Mouse (Mus musculus) midbrain, embryonic 16.5 days (tissue): ENCODE measurements around the gene Rpl23. TPM values are rescaled to one million over a fixed set of nuclear protein-coding genes. Genes with fewer than 3 reads are reported as not detected.
"Not testable (repeated sequence)": the region's sequence is repeated elsewhere in the genome, so short reads cannot be mapped to it uniquely, and the experiment has no call there.

Source experiments
- ATAC-seq: fragments of 200-750 bp; cut with Nextera tagmentation; 2 replicates; pipeline ENCODE4 v1.8.0; 2017; ENCODE audit warnings: moderate TSS enrichment
- H3K27ac ChIP-seq: fragments of 300-500 bp; sonication (generic); 2 replicates; pipeline ENCODE4 v1.5.1; 2014; ENCODE audit warnings: mild to moderate bottlenecking, low read length, mixed read lengths
- H3K27me3 ChIP-seq: fragments of 300-500 bp; sonication (generic); 2 replicates; pipeline ENCODE4 v1.6.1; 2014; ENCODE audit warnings: low read depth, low read length, mixed read lengths; ENCODE audit not compliant: control insufficient read depth, insufficient read depth
- H3K36me3 ChIP-seq: fragments of 300-500 bp; sonication (generic); 2 replicates; pipeline ENCODE4 v1.6.1; 2014; ENCODE audit warnings: mild to moderate bottlenecking, low read length, moderate library complexity, mixed read lengths; ENCODE audit not compliant: control insufficient read depth, insufficient read depth
- H3K4me1 ChIP-seq: fragments of 300-500 bp; sonication (generic); 2 replicates; pipeline ENCODE4 v1.6.1; 2014; ENCODE audit warnings: mild to moderate bottlenecking, low read length, mixed read lengths; ENCODE audit not compliant: control insufficient read depth, insufficient read depth
- H3K4me2 ChIP-seq: fragments of 300-500 bp; sonication (generic); 2 replicates; pipeline ENCODE4 v1.6.1; 2014; ENCODE audit warnings: mild to moderate bottlenecking, low read length, mixed read lengths
- H3K4me3 ChIP-seq: fragments of 300-500 bp; sonication (generic); 2 replicates; pipeline ENCODE4 v1.5.1; 2014; ENCODE audit warnings: low read depth, mild to moderate bottlenecking, low read length, moderate library complexity, mixed read lengths
- H3K9ac ChIP-seq: fragments of 300-500 bp; sonication (generic); 2 replicates; pipeline ENCODE4 v1.6.1; 2014; ENCODE audit warnings: low read depth, low read length, mixed read lengths
- H3K9me3 ChIP-seq: fragments of 300-500 bp; sonication (generic); replicated peaks from 2 replicates; pipeline ENCODE4 v1.6.1; 2014; ENCODE audit warnings: mild to moderate bottlenecking, low read length, mixed read lengths; ENCODE audit not compliant: control insufficient read depth, poor library complexity, severe bottlenecking
- WGBS: fragments of 180-500 bp; shearing (Covaris S2); extraction: QIAGEN DNeasy Blood & Tissue Kit; methylation state at CpG from one replicate; pipeline ENCODE4 v1.1.7; 2014; 5-methylcytosine and 5-hydroxymethylcytosine counted together
- microRNA-seq: library from miRNA; unstranded; fragments of <30 nt; microRNA quantifications from one replicate; pipeline ENCODE4, GENCODE M21; 2017
- polyA plus RNA-seq: library from polyadenylated mRNA; unstranded; fragments of >200 nt; fragmentation: Nextera tagmentation; extraction: Ambion mirVana; gene quantifications from 2 replicates; pipeline ENCODE4 v1.2.1, GENCODE M21; 2015

The Rpl23 gene
- polyA plus RNA-seq, 1 experiment from 2014 or later = 286 TPM

DNA sequence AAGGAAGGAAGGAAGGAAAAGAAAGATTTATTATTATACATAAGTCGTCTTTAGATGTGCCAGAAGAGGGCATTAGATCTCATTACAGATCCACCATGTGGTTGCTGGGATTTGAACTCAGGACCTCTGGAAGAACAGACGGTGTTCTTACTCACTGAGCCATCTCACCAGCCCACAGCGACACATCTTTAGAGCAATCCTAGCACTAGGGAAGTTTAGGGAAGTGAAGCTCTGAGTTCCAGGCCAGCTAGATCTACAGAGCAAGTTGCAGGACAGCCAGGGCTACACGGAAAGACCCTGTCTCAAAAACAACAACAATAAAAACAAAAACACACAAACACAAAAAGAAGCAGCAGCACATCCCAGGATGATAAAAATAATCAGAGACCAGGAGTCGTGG, 47.4 kb downstream of the Rpl23 start:
- not testable (repeated sequence) for H3K4me1 ChIP-seq, H3K4me2 ChIP-seq, H3K4me3 ChIP-seq, H3K27ac ChIP-seq, H3K9me3 ChIP-seq, H3K27me3 ChIP-seq, ATAC-seq, H3K36me3 ChIP-seq, H3K9ac ChIP-seq
- 92% methylated on average over 5 of the region's 5 CpGs for WGBS

DNA sequence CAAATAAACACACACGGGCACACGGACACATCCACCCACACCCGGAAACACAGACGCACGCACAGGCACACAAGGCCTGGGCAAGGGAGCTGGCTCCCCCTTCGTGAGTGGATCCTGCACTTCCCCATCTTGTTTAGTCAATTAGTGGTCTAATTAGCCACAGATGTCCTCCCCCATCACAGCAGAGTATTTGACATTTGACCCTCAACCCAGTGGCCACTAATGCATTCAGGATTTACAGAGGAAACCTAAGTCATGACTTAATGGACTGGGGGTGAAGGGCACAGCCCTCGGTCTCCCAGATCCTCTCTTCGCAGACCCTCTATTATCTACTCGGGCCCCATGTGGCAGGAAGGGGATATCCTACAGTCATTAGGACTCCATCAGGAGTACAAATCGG, 48.5 kb downstream of the Rpl23 start:
- Histone ChIP-seq H3K36me3 (peaks cover 14% of the 10 kb centered on the region; the same call in 1 of the 2 replicates), H3K4me1 (no peaks in the 10 kb centered on the region), H3K4me2 (no peak overlapping the region), H3K9ac (no peak overlapping the region), H3K4me3 (no peak overlapping the region), H3K27ac (no peak overlapping the region), H3K27me3 (no peaks in the 10 kb centered on the region), H3K9me3 (no peaks in the 10 kb centered on the region)
- ATAC-seq = no peak
- WGBS = 53% methylated on average over 10 of the region's 10 CpGs

DNA sequence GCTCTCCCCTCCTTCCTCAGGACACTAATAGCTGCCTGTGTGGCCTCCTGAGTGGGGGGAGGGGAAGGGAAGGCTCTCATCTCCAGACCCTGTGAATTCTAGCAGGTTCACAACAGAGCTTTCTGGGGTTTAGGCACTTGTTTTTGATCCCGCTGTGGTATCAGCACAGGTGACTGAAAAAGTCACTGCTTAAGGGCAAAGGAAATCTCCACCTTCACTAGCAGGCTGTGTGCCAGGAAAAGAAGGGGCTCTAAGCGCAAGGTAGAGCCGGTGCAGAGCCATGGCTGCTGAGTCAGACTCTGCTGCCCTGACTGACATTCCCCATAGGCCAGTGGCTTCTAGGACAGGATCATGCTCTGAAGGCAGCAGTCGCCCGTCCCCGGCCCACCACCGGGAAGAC, 53.5 kb downstream of the Rpl23 start:
- no peak overlapping the region for H3K27ac ChIP-seq
- H3K4me1 ChIP-seq = no peaks in the 10 kb centered on the region
- peaks cover 39% of the 10 kb centered on the region for H3K36me3 ChIP-seq
- ATAC-seq = no peak
- H3K4me3 ChIP-seq = no peak overlapping the region
- H3K9ac ChIP-seq = no peak overlapping the region
- H3K9me3 ChIP-seq = no peaks in the 10 kb centered on the region
- no peaks in the 10 kb centered on the region for H3K27me3 ChIP-seq
- H3K4me2 ChIP-seq = no peak overlapping the region
- WGBS = 94% methylated on average over 7 of the region's 7 CpGs

DNA sequence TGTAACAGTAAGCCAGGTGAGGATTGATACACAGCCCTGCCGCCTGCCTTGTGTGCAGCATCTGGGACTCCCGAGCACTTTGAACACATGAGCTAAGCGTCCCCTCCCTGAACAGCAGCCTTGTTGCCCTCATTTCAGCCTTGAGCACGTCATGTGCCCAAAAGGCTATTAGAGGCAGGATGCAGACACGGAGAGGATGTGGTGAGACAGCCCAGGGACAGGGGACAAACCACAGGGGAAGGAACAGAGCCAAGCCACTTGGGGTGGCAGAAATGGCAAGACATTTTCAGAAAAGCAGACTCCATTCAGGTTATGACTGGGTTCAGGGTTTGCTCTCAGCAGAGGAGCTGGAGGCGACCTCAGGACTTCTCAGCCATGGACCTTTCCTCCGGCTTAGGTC, 53.9 kb downstream of the Rpl23 start:
- no peaks in the 10 kb centered on the region for H3K27me3 ChIP-seq
- no peak overlapping the region for H3K9ac ChIP-seq
- WGBS = 91% methylated on average over 7 of the region's 7 CpGs
- peaks cover 43% of the 10 kb centered on the region for H3K36me3 ChIP-seq
- no peak overlapping the region for H3K4me3 ChIP-seq
- no peak overlapping the region for H3K27ac ChIP-seq
- no peak overlapping the region for H3K4me2 ChIP-seq
- no peaks in the 10 kb centered on the region for H3K4me1 ChIP-seq
- H3K9me3 ChIP-seq = no peaks in the 10 kb centered on the region
- ATAC-seq = no peak

Small RNA genes within 50 kb of the gene (microRNA-seq; reads per million reads assigned to microRNA genes)
- gene Mir8102 = not detected

Other genes with a start within 250 kb of the Rpl23 start
- gene Srcin1, start 206.3 kb downstream of the Rpl23 start, polyA plus RNA-seq = 9.2 and 10.4 TPM in 2 replicates
- 1.2 and 1.3 TPM in 2 replicates for gene Epop, start 152.7 kb downstream of the Rpl23 start, polyA plus RNA-seq
- gene Mllt6, start 119.0 kb downstream of the Rpl23 start, polyA plus RNA-seq = 3.3 and 3.5 TPM in 2 replicates
- 24.4 and 29.8 TPM in 2 replicates for gene Cisd3, start 96.6 kb downstream of the Rpl23 start, polyA plus RNA-seq
- 18.2 and 19.1 TPM in 2 replicates for gene Pcgf2, start 81.9 kb downstream of the Rpl23 start, polyA plus RNA-seq
- gene Psmb3, start 79.0 kb downstream of the Rpl23 start, polyA plus RNA-seq = 387 and 401 TPM in 2 replicates
- gene Pip4k2b, start 37.7 kb downstream of the Rpl23 start, polyA plus RNA-seq = 5.0 and 5.1 TPM in 2 replicates
- 15.9 and 17.2 TPM in 2 replicates for gene Cwc25, start 15.9 kb downstream of the Rpl23 start, polyA plus RNA-seq
- 0.74 TPM in 1 of 2 replicates, not detected in the other for gene 1700001P01Rik, start 6.5 kb downstream of the Rpl23 start, polyA plus RNA-seq
- 194 and 202 TPM in 2 replicates for gene Lasp1, start 16.6 kb upstream of the Rpl23 start, polyA plus RNA-seq
- gene B230217C12Rik, start 58.3 kb upstream of the Rpl23 start, polyA plus RNA-seq = 36.7 and 43.8 TPM in 2 replicates
- 0.56 and 0.78 TPM in 2 replicates for gene Fbxo47, start 101.7 kb upstream of the Rpl23 start, polyA plus RNA-seq
- 2.7 and 3.1 TPM in 2 replicates for gene Plxdc1, start 204.0 kb upstream of the Rpl23 start, polyA plus RNA-seq
- gene Arl5c, start 213.7 kb upstream of the Rpl23 start, polyA plus RNA-seq = 6.3 and 8.4 TPM in 2 replicates
- 73.2 and 77.6 TPM in 2 replicates for gene Cacnb1, start 240.6 kb upstream of the Rpl23 start, polyA plus RNA-seq
- 583 and 598 TPM in 2 replicates for gene Rpl19, start 244.3 kb upstream of the Rpl23 start, polyA plus RNA-seq